Mouse (Mus musculus) kidney, embryonic 15.5 days (tissue): ENCODE data around the gene Slc24a2. TPM values are rescaled to one million over a fixed set of nuclear protein-coding genes. Genes with fewer than 3 reads are reported as not detected.

Experiments
- ATAC-seq: fragments of 200-750 bp; cut with Nextera tagmentation; replicated peaks from 2 replicates; pipeline ENCODE4 v1.8.0; 2017; ENCODE audit warnings: moderate TSS enrichment; ENCODE audit not compliant: low FRiP score
- H3K27ac ChIP-seq: fragments of 300-500 bp; sonication (generic); 2 replicates; pipeline ENCODE4 v1.5.1; 2015; ENCODE audit warnings: mild to moderate bottlenecking, inconsistent platforms
- H3K27me3 ChIP-seq: fragments of 300-500 bp; sonication (generic); 2 replicates; pipeline ENCODE4 v1.6.1; 2015; ENCODE audit warnings: inconsistent platforms
- H3K36me3 ChIP-seq: fragments of 300-500 bp; sonication (generic); 2 replicates; pipeline ENCODE4 v1.6.1; 2015; ENCODE audit warnings: inconsistent platforms
- H3K4me1 ChIP-seq: fragments of 300-500 bp; sonication (generic); 2 replicates; pipeline ENCODE4 v1.6.1; 2015; ENCODE audit warnings: inconsistent platforms
- H3K4me2 ChIP-seq: fragments of 300-500 bp; sonication (generic); 2 replicates; pipeline ENCODE4 v1.6.1; 2015; ENCODE audit warnings: moderate library complexity, mild to moderate bottlenecking, inconsistent platforms
- H3K4me3 ChIP-seq: fragments of 300-500 bp; sonication (generic); replicated peaks from 2 replicates; pipeline ENCODE4 v1.5.1; 2015; ENCODE audit warnings: mild to moderate bottlenecking, inconsistent platforms
- H3K9ac ChIP-seq: fragments of 300-500 bp; sonication (generic); 2 replicates; pipeline ENCODE4 v1.6.1; 2015; ENCODE audit warnings: mild to moderate bottlenecking, inconsistent platforms
- H3K9me3 ChIP-seq: fragments of 300-500 bp; sonication (generic); replicated peaks from 2 replicates; pipeline ENCODE4 v1.6.1; 2016; ENCODE audit warnings: inconsistent platforms
- WGBS: fragments of 180-500 bp; shearing (Covaris S2); methylation state at CpG from one replicate; pipeline ENCODE4 v1.1.7; 2015; ENCODE audit warnings: mixed read lengths; 5-methylcytosine and 5-hydroxymethylcytosine counted together
- polyA plus RNA-seq: library from polyadenylated mRNA; unstranded; fragments of >200 nt; fragmentation: Nextera tagmentation; extraction: Ambion mirVana; gene quantifications from 2 replicates; pipeline ENCODE4 v1.2.1, GENCODE M21; 2015

Slc24a2 gene
- polyA plus RNA-seq, 1 experiment from 2014 or later: 0.19 TPM

DNA sequence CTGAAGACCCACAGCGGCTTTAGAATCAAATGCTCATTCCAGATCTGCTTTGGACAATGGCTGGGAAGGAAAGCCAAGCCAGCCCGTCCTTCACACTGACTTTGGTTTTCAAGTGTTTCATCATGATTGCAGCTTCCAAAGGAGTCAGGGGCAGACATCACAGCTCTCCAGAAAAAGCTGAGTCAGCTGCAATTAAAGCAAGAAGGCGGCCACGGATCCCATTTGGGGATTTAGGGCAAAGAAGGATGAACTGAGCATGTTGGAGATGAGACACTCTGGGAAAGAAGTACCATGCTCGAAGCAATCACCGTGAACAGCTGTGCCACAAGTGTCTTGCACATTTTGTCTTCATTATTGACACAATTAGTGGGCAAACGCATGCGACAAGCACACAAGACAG lies 197.6 kb downstream of the Slc24a2 start:
- H3K36me3 ChIP-seq: no peaks in the 10 kb centered on the region
- no peak for ATAC-seq
- 89% methylated on average over 8 of the region's 8 CpGs for WGBS
- no peak overlapping the region for H3K9ac ChIP-seq
- no peak overlapping the region for H3K27ac ChIP-seq
- H3K27me3 ChIP-seq: no peaks in the 10 kb centered on the region
- no peak overlapping the region for H3K4me2 ChIP-seq
- H3K4me1 ChIP-seq: no peaks in the 10 kb centered on the region
- no peaks in the 10 kb centered on the region for H3K9me3 ChIP-seq
- H3K4me3 ChIP-seq: no peak overlapping the region

DNA sequence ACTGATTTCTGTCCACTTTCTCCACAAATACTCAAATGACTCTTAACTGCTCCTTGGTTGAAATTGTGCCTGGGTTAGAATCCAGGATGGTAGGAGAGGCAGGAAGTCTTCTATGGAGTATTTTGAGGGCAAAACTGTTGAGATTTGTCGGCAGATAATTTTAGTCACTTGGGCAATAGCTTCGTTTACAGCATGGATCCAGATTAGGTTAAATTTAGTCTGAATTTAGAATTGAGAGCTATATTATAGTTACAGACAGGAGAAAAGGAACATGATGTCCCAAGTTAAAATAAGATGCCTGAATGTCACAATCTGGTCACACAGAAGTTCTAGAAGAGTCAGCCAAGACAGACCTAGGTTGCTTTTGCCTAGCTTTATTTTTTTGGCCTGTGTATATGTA lies 199.2 kb downstream of the Slc24a2 start:
- H3K9me3 ChIP-seq: no peaks in the 10 kb centered on the region
- no peaks in the 10 kb centered on the region for H3K4me1 ChIP-seq
- no peak overlapping the region for H3K9ac ChIP-seq
- no peak overlapping the region for H3K27ac ChIP-seq
- 85% methylated on average over 2 of the region's 2 CpGs for WGBS
- H3K36me3 ChIP-seq: no peaks in the 10 kb centered on the region
- no peak overlapping the region for H3K4me3 ChIP-seq
- no peaks in the 10 kb centered on the region for H3K27me3 ChIP-seq
- no peak overlapping the region for H3K4me2 ChIP-seq
- no peak for ATAC-seq

DNA sequence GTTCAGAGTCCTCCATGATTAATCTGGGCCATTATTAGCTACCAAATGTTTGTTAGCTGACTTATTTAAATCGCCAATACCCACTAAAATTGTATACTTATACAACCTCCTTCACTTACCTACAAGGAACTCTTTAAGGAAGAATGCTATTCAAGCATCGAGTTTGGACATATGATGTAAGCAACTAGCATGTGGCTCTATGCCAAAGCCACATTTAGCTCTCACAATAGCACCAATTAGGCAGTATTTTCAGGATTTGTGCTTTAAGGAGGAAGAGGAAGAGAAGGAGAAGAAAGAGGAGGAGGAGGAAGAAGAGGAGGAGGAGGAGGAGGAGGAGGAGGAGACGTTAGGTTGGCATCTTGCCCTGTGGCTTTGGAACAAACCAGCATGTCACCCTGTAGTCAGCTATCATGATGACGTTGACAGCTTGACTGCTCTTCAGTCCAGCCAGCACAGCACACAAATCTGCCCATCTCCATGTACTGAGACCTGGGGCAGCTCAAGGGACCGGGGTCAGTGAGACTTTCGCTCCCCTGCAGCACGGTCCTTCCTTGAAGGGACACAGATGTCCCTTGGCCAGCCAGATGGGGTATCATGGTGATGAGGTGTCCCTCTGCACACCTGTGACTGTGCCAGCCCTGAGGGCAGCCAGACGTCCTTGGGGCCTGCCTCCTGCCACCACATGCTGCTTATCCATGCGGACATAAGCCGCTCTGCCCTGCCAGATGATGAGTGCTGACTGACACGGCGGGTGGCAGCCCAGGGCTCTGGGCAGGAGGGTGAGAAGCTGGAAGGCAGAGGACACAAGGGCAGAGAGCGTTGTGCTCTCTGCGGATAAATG lies 203.7 kb downstream of the Slc24a2 start:
- H3K4me3 ChIP-seq: no peak overlapping the region
- H3K9me3 ChIP-seq: no peaks in the 10 kb centered on the region
- H3K27me3 ChIP-seq: no peaks in the 10 kb centered on the region
- no peak overlapping the region for H3K27ac ChIP-seq
- 74% methylated on average over 14 of the region's 14 CpGs for WGBS
- H3K9ac ChIP-seq: no peak overlapping the region
- no peak overlapping the region for H3K4me2 ChIP-seq
- H3K36me3 ChIP-seq: no peaks in the 10 kb centered on the region
- H3K4me1 ChIP-seq: peaks cover 3% of the 10 kb centered on the region
- ATAC-seq: 0 out of 2 replicates have a peak, but pooled peaks have one; percentile 18

DNA sequence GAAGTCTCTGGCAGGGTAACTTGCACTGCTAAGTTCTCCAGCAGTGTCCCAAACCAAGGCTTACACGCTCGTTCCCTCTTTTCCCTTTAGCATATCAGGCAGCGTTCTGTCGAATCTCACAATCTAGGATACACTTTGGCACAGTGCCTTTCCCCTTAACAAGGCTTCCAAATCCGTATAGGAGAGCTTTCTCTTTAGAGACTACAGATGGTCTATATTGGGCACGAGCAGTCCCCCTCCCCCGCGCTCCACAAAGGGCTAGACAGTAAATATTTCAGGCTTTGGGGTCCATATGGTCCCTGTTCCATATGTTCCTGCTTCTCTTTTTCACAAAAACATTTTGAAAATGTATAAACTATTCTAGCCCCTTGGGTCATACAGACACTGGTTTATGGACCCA lies 205.7 kb downstream of the Slc24a2 start:
- Histone ChIP-seq H3K4me1 (peaks cover 5% of the 10 kb centered on the region), H3K27me3 (no peaks in the 10 kb centered on the region), H3K4me2 (no peak overlapping the region), H3K36me3 (no peaks in the 10 kb centered on the region), H3K9ac (no peak overlapping the region), H3K9me3 (no peaks in the 10 kb centered on the region), H3K4me3 (no peak overlapping the region), H3K27ac (no peak overlapping the region)
- WGBS: 77% methylated on average over 8 of the region's 8 CpGs
- ATAC-seq: no peak

DNA sequence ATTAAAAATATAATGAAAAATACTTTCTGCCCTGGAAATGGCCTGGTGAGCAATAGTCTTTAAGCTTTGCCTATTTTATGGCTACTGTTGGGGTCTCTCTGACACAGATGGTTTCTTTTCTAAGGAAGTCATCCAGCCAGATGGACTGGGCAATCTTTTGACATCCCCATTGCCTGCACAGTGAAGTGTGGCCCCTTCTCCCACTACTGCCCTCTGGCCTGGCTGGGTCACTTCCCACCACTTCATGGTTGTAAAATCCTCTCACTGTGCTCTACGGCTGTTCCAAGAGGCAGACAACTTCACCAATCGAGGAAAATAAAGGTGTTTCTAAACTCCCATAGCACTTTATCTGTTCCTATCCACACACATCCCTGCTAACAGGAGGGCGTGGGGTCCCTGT lies 208.7 kb downstream of the Slc24a2 start:
- no peaks in the 10 kb centered on the region for H3K36me3 ChIP-seq
- peaks cover 5% of the 10 kb centered on the region for H3K4me1 ChIP-seq
- H3K9ac ChIP-seq: no peak overlapping the region
- 28% methylated on average over 3 of the region's 3 CpGs for WGBS
- no peak overlapping the region for H3K4me3 ChIP-seq
- H3K9me3 ChIP-seq: no peaks in the 10 kb centered on the region
- no peak for ATAC-seq
- H3K27ac ChIP-seq: no peak overlapping the region
- no peak overlapping the region for H3K4me2 ChIP-seq
- H3K27me3 ChIP-seq: no peaks in the 10 kb centered on the region

DNA sequence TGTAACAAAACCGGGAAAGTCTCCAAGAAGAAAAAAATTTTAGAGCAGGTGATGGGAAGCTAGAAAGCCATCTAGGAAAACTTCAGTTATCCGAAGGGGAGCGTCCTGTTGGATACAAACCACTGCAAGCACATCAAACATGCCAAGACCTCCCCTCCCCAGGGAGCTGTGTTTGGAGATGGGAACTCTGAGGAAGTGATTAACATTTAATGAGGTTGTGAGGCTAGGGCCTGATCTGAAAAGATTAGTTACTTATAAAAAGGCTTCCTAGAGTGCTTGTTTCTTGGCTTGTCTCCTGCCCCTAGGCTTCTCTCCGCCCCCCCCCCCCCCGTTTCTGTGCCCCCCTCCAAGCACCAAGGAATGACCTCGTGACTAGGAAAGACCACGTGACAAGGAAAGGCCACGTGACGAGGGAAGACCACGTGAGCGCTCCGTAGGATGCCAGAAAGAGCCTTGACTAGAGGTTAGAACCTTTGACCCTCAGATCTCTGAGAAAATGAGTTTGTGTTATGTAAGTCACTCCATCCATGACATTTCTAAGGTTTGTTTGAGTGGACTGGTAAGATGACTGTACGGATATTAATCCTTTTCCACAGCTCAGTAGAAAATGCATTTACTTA lies 210.7 kb downstream of the Slc24a2 start:
- no peak overlapping the region for H3K9ac ChIP-seq
- ATAC-seq: 0 out of 2 replicates have a peak, but pooled peaks have one; percentile 54
- peaks cover 5% of the 10 kb centered on the region for H3K4me1 ChIP-seq
- H3K36me3 ChIP-seq: no peaks in the 10 kb centered on the region
- 51% methylated on average over 13 of the region's 13 CpGs for WGBS
- H3K9me3 ChIP-seq: no peaks in the 10 kb centered on the region
- no peak overlapping the region for H3K4me3 ChIP-seq
- H3K27ac ChIP-seq: no peak overlapping the region
- H3K4me2 ChIP-seq: no peak overlapping the region
- no peaks in the 10 kb centered on the region for H3K27me3 ChIP-seq

DNA sequence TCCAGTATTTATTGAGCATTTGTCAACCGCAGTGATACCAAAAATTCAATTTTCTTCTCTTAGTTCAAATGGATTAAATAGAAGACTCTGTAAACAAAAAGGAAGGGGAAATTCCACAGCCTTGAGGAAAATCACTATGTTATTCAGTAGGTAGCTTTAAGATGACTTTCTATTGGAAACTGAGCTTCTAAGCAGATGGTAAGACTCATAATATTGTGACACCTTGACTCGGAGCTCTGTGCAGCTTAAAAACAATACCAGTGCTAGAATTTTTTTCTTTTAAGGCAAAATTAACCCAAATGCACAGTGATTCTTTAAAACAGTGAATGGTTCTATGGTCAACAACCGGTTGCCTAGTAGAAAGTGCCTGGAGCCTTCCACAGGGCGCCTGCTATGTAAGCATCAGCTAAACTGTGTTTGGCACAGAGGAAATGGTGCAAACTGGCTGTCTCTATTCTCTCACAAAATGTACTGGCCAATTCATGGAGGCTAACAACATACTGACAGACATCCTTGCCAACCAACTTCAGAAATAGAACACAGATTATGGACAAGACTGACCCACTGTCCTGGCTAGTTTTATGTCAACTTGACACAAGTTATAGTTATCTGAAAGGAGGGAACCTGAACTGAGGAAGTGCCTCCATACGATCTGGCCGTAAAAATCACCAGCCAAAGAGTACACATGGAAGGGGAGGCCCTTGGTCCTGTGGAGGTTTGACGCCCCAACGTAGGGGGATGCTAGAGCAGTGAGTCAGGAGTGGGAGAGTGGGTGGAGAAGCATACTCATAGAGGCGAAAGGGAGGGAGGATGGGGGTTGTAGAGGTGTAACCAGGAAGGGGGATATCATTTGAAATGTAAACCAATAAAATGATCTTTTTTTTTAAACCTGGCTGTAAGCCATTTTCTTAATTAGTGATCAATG lies 211.9 kb downstream of the Slc24a2 start:
- WGBS: 75% methylated on average over 9 of the region's 9 CpGs
- no peak for ATAC-seq
- no peaks in the 10 kb centered on the region for H3K9me3 ChIP-seq

DNA sequence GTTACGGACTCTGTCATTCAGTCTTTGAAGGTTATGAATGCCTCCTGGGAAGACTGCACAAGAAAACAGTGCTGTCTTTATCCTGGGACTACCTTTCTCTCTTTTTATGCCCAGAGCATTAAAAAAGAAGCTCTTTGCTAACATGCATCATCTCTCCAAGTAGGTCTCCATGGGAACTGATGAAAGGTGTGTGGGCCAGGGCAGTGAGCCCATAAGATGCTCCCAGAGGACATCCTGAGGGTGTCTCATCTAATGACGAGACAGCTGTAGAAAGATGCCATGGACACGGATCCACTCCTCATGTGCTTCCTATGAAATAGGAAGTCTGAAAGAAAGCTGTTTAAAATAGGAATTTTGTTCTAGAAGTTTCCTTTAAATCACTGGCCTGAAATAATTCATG lies 212.8 kb downstream of the Slc24a2 start:
- no peak overlapping the region for H3K4me2 ChIP-seq
- no peak overlapping the region for H3K9ac ChIP-seq
- ATAC-seq: no peak
- H3K27me3 ChIP-seq: no peaks in the 10 kb centered on the region
- H3K36me3 ChIP-seq: no peaks in the 10 kb centered on the region
- H3K27ac ChIP-seq: no peak overlapping the region
- 89% methylated on average over 3 of the region's 3 CpGs for WGBS
- no peaks in the 10 kb centered on the region for H3K9me3 ChIP-seq
- no peak overlapping the region for H3K4me3 ChIP-seq
- peaks cover 5% of the 10 kb centered on the region for H3K4me1 ChIP-seq

More for the DNA sequence above, 211.9 kb downstream of the Slc24a2 start:
- no peak overlapping the region for H3K4me3 ChIP-seq
- H3K4me1 ChIP-seq: peaks cover 5% of the 10 kb centered on the region
- H3K27ac ChIP-seq: no peak overlapping the region
- H3K9ac ChIP-seq: no peak overlapping the region
- no peaks in the 10 kb centered on the region for H3K27me3 ChIP-seq
- H3K36me3 ChIP-seq: no peaks in the 10 kb centered on the region
- no peak overlapping the region for H3K4me2 ChIP-seq

DNA sequence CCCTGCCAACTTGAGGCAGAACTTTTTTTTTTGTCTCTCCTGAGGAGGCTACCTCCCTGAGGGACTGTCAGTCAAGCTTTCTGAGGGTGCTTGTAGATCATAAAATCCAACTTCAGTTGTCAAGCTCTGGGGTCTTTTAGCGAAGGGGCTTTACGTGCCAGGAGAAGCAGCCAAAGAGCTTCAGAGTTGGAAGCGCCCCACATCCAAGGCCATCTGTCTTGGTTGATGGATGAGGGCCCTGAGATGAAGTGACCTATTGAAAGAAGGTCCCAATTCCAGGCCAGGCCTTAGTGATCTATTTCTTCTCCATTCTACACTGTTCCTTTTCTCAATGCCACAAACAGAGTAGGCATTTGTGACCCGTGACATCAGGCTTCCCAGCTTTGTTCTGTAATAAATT lies 214.5 kb downstream of the Slc24a2 start:
- no peak overlapping the region for H3K9ac ChIP-seq
- H3K27me3 ChIP-seq: no peaks in the 10 kb centered on the region
- 53% methylated on average over 4 of the region's 4 CpGs for WGBS
- no peaks in the 10 kb centered on the region for H3K36me3 ChIP-seq
- ATAC-seq: no peak
- H3K4me1 ChIP-seq: no peaks in the 10 kb centered on the region
- H3K4me3 ChIP-seq: no peak overlapping the region
- H3K9me3 ChIP-seq: no peaks in the 10 kb centered on the region
- no peak overlapping the region for H3K27ac ChIP-seq
- H3K4me2 ChIP-seq: no peak overlapping the region

DNA sequence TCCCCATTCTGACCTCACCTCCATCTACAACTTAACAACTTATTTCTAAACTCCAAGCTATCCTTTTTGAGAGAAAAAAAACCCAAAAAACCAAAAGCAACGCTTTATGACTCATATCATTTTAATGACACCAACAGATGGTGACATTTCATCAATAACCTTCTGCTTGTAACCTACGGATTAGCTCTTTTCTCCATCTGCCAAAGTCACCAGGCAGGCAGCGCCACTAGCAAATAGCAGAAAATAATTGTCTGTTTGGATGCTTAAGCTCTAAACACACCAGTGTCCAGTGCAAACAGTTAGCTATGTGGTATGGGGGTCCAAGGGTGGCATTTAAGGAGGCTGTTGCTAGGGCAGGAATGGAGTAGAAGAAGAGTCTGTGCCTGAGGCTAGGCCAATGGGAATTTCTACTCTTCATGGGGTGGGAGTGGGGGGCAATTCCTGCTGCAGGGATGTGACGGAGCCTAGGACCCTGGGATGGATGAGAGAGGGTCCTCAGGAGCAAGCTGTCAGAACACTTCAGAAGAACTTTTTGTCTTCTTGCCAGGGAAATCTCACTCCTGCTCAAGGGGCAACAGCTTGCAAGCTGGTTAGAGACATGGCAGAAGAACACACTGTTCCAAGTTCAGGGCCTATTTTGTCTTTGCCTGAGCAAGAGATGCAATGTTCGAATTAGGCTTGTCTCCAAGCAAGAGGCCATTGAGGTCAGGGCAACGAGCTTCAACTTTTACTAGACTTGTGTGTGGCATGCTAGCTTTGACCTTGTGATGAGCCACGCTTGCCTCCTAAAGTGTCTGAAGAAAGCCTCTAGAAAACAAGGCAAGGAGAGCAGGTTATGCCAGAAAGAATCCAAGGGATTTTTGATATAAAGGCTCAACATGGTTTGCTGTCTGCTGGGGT lies 216.3 kb downstream of the Slc24a2 start:
- H3K4me3 ChIP-seq: no peak overlapping the region
- no peak overlapping the region for H3K4me2 ChIP-seq
- H3K9ac ChIP-seq: no peak overlapping the region
- no peaks in the 10 kb centered on the region for H3K27me3 ChIP-seq
- no peaks in the 10 kb centered on the region for H3K36me3 ChIP-seq
- no peak overlapping the region for H3K27ac ChIP-seq
- no peaks in the 10 kb centered on the region for H3K9me3 ChIP-seq
- no peaks in the 10 kb centered on the region for H3K4me1 ChIP-seq
- no peak for ATAC-seq
- WGBS: 83% methylated on average over 7 of the region's 7 CpGs

DNA sequence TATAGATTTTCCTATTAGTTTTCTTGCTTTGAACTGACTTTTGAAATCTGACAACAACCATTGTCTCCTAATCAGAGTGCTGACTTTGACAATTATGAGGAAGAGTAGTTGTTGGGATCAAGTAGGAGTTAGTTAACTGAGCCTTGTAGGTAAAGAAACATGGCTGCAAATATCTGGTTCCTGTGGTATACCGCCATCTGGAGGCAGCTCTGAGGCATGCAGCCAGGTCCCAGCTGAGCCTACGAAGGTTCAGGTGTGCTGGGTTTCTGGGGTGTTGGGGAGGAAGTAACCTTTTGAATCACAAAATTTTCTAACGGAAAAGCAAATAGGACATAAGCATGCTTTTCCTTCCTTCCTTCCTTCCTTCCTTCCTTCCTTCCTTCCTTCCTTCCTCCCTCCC lies 237.8 kb downstream of the Slc24a2 start:
- WGBS: 79% methylated on average over 3 of the region's 3 CpGs
- Histone ChIP-seq H3K36me3 (no peaks in the 10 kb centered on the region), H3K9ac (no peak overlapping the region)

More for the DNA sequence above, 237.8 kb downstream of the Slc24a2 start:
- no peaks in the 10 kb centered on the region for H3K4me1 ChIP-seq
- no peaks in the 10 kb centered on the region for H3K27me3 ChIP-seq
- no peak overlapping the region for H3K4me2 ChIP-seq
- no peak overlapping the region for H3K27ac ChIP-seq
- ATAC-seq: no peak
- H3K9me3 ChIP-seq: no peaks in the 10 kb centered on the region
- no peak overlapping the region for H3K4me3 ChIP-seq
